In the genomic region with DNA sequence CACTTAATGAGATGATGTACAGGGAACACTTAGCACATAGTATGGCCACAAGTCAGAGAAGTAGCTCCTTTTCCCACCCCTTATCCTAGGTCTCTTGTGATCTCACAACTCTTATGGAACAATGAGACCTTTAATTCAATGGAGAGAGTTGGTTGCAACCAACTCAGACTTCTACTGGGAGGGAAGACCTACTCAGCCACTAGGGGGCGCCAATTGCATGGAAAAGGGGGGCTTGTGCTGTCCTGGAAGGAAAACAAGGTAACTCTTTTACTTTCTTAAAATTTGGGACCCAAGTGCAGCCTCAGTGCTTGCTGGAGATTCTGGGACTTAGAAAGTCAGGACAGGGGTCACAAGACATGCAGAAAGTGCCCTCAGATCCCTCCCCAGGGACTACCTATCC, we compare ENCODE assay signal across 9 mouse cellular contexts.
DNase-seq lines count a peak whose midpoint lies in the region; ATAC-seq lines count a peak whose summit lies in the region.
"Had no signal": no experiment of that assay in that cellular context is flagged by ENCODE, and none has a peak within 500 bp of the region (broad histone marks: within the 10 kb centered on the region; RNA-seq: fewer than 3 reads in every experiment).

No protein-coding gene starts in this region.

- H3K36me3 ChIP-seq in hindbrain, embryonic 11.5 days (ENCODE audit: control insufficient read depth, insufficient read depth, low read length), result no peaks in the 10 kb centered on the region
- H3K36me3 ChIP-seq in hindbrain, embryonic 12.5 days, result no peaks in the 10 kb centered on the region
- no peaks in the 10 kb centered on the region for H3K36me3 ChIP-seq in limb, embryonic 10.5 days
- H3K36me3 ChIP-seq: embryonic facial prominence, embryonic 12.5 days had no signal

- no peak overlapping the region for H3K27ac ChIP-seq in hindbrain, embryonic 11.5 days (ENCODE audit: low read depth, low read length)
- H3K27ac ChIP-seq in hindbrain, embryonic 12.5 days, result no peak overlapping the region
- no peak overlapping the region for H3K27ac ChIP-seq in limb, embryonic 10.5 days
- H3K27ac ChIP-seq: embryonic facial prominence, embryonic 12.5 days had no signal

- H3K4me1 ChIP-seq in hindbrain, embryonic 11.5 days (replicated peaks; ENCODE audit: control insufficient read depth, insufficient read depth, low read length), result no peaks in the 10 kb centered on the region
- peaks cover 6% of the 10 kb centered on the region; the same call in 1 of the 2 replicates for H3K4me1 ChIP-seq in hindbrain, embryonic 12.5 days
- peaks cover 6% of the 10 kb centered on the region for H3K4me1 ChIP-seq in limb, embryonic 10.5 days
- H3K4me1 ChIP-seq: embryonic facial prominence, embryonic 12.5 days had no signal

- H3K4me3 ChIP-seq in hindbrain, embryonic 11.5 days (ENCODE audit: low read depth, low read length), result no peak overlapping the region
- H3K4me3 ChIP-seq in hindbrain, embryonic 12.5 days, result no peak overlapping the region
- no peak overlapping the region for H3K4me3 ChIP-seq in limb, embryonic 10.5 days
- H3K4me3 ChIP-seq: embryonic facial prominence, embryonic 12.5 days had no signal

- H3K9ac ChIP-seq in hindbrain, embryonic 11.5 days (ENCODE audit: low read depth, low read length), result no peak overlapping the region
- H3K9ac ChIP-seq in hindbrain, embryonic 12.5 days, result no peak overlapping the region
- H3K9ac ChIP-seq: embryonic facial prominence, embryonic 12.5 days had no signal

- no peaks in the 10 kb centered on the region for H3K9me3 ChIP-seq in hindbrain, embryonic 11.5 days (ENCODE audit: control insufficient read depth, low read length)
- H3K9me3 ChIP-seq in hindbrain, embryonic 12.5 days (replicated peaks), result no peaks in the 10 kb centered on the region
- no peaks in the 10 kb centered on the region for H3K9me3 ChIP-seq in limb, embryonic 10.5 days (replicated peaks)
- H3K9me3 ChIP-seq: embryonic facial prominence, embryonic 12.5 days had no signal

- ATAC-seq in hindbrain, embryonic 11.5 days (ENCODE audit: low FRiP score), result no peak
- no peak for ATAC-seq in hindbrain, embryonic 12.5 days (ENCODE audit: low FRiP score)

- no peaks in the 10 kb centered on the region for H3K27me3 ChIP-seq in hindbrain, embryonic 11.5 days (ENCODE audit: control insufficient read depth, insufficient read depth, low read length)
- no peaks in the 10 kb centered on the region for H3K27me3 ChIP-seq in hindbrain, embryonic 12.5 days
- H3K27me3 ChIP-seq in limb, embryonic 10.5 days (ENCODE audit: low read depth, poor library complexity, severe bottlenecking), result no peaks in the 10 kb centered on the region
- H3K27me3 ChIP-seq: embryonic facial prominence, embryonic 12.5 days had no signal

- WGBS in hindbrain, embryonic 11.5 days, result 0% methylated on average over 1 of the region's 1 CpGs
- WGBS in hindbrain, embryonic 12.5 days, result 0% methylated on average over 1 of the region's 1 CpGs
- WGBS in limb, embryonic 10.5 days, result 0% methylated on average over 1 of the region's 1 CpGs

- DNase-seq in hindbrain, embryonic 11.5 days (ENCODE audit: low spot score), result peak; percentile 85
- peak; percentile 89 for DNase-seq in adrenal gland, postnatal 10 days
- peak; percentile 58 for DNase-seq in embryo, embryonic 11.5 days (ENCODE audit: low read depth, low spot score)
- DNase-seq in hindlimb bud, embryonic 11.5 days (ENCODE audit: extremely low spot score, low read depth, low spot score), result peak; percentile 39
- peak; percentile 91 for DNase-seq in limb, embryonic 10.5 days (ENCODE audit: low spot score)
- peak; percentile 20 for DNase-seq in retina, adult 2 months (ENCODE audit: low read depth, low spot score)
- peak; percentile 41 to 85 for DNase-seq in thymus, postnatal 10 days (ENCODE audit: low spot score in 2 of 2)

- no peak overlapping the region for H3K4me2 ChIP-seq in hindbrain, embryonic 11.5 days (replicated peaks; ENCODE audit: low read depth, low read length)
- no peak overlapping the region for H3K4me2 ChIP-seq in hindbrain, embryonic 12.5 days (replicated peaks)
- H3K4me2 ChIP-seq: embryonic facial prominence, embryonic 12.5 days had no signal

Comparison
In these comparisons a context has a peak if more than half of its experiments do, and no peak if none do; other contexts are left out.
1. DNase-seq: peak in every context shown above with its lines; median percentile 91 in limb, embryonic 10.5 days; 89 in adrenal gland, postnatal 10 days; 85 in hindbrain, embryonic 11.5 days; 63 in thymus, postnatal 10 days; 58 in embryo, embryonic 11.5 days; 39 in hindlimb bud, embryonic 11.5 days; 20 in retina, adult 2 months.